Mouse (Mus musculus): ENCODE measurements around the gene Dock1. TPM values are rescaled to one million over a fixed set of nuclear protein-coding genes. Genes with fewer than 3 reads are reported as not detected.
A peak's percentile ranks its signal among the peaks of the same experiment; 100 is the strongest.

Dock1 gene
- polyA plus RNA-seq, 1 experiment from 2014 or later = 17.8 TPM

- no peaks in the 10 kb centered on the region for H3K9me3 ChIP-seq (replicated peaks; ENCODE audit: control insufficient read depth, low read length)
- 90% methylated on average over 1 of the region's 1 CpGs for WGBS
- no peaks in the 10 kb centered on the region for H3K27me3 ChIP-seq (ENCODE audit: control insufficient read depth, insufficient read depth, low read length)
- H3K4me1 ChIP-seq (ENCODE audit: control insufficient read depth, insufficient read depth, low read length) = no peaks in the 10 kb centered on the region
- H3K9ac ChIP-seq (ENCODE audit: low read length) = no peak overlapping the region
- H3K4me2 ChIP-seq (ENCODE audit: low read depth, low read length) = no peak overlapping the region
- no peaks in the 10 kb centered on the region for H3K36me3 ChIP-seq (ENCODE audit: control insufficient read depth, insufficient read depth)
- H3K4me3 ChIP-seq (ENCODE audit: low read length) = no peak overlapping the region
- no peak for ATAC-seq (replicated peaks; ENCODE audit: extremely low read depth, insufficient read depth, low FRiP score)
- H3K27ac ChIP-seq (ENCODE audit: low read length) = no peak overlapping the region
These were observed 368.5 kb downstream of the Dock1 start for GRCm38 (mm10) chr7:135038930-135039329.

- Histone ChIP-seq H3K36me3 (ENCODE audit: control insufficient read depth, insufficient read depth) (no peaks in the 10 kb centered on the region), H3K4me3 (ENCODE audit: low read length) (no peak overlapping the region), H3K9me3 (replicated peaks; ENCODE audit: control insufficient read depth, low read length) (0 out of 2 replicates have a peak, but pooled peaks cover 3% of the 10 kb centered on the region), H3K4me2 (ENCODE audit: low read depth, low read length) (no peak overlapping the region), H3K27ac (ENCODE audit: low read length) (no peak overlapping the region), H3K9ac (ENCODE audit: low read length) (no peak overlapping the region), H3K27me3 (ENCODE audit: control insufficient read depth, insufficient read depth, low read length) (no peaks in the 10 kb centered on the region), H3K4me1 (ENCODE audit: control insufficient read depth, insufficient read depth, low read length) (peaks cover 7% of the 10 kb centered on the region; the same call in 1 of the 2 replicates)
- WGBS = 92% methylated on average over 12 of the region's 12 CpGs
- ATAC-seq (replicated peaks; ENCODE audit: extremely low read depth, insufficient read depth, low FRiP score) = no peak
These were observed 373.7 kb downstream of the Dock1 start for GRCm38 (mm10) chr7:135043931-135044765.

GRCm38 (mm10) chr7:135049416-135049815 is 379.0 kb downstream of the Dock1 start:
- no peak overlapping the region for H3K4me2 ChIP-seq (ENCODE audit: low read depth, low read length)
- peaks cover 9% of the 10 kb centered on the region; the same call in 1 of the 2 replicates for H3K4me1 ChIP-seq (ENCODE audit: control insufficient read depth, insufficient read depth, low read length)
- ATAC-seq (replicated peaks; ENCODE audit: extremely low read depth, insufficient read depth, low FRiP score) = no peak
- H3K9me3 ChIP-seq (replicated peaks; ENCODE audit: control insufficient read depth, low read length) = 0 out of 2 replicates have a peak, but pooled peaks cover 3% of the 10 kb centered on the region
- WGBS = 84% methylated on average over 2 of the region's 2 CpGs
- H3K4me3 ChIP-seq (ENCODE audit: low read length) = no peak overlapping the region
- H3K36me3 ChIP-seq (ENCODE audit: control insufficient read depth, insufficient read depth) = no peaks in the 10 kb centered on the region
- H3K27ac ChIP-seq (ENCODE audit: low read length) = no peak overlapping the region
- no peak overlapping the region for H3K9ac ChIP-seq (ENCODE audit: low read length)
- H3K27me3 ChIP-seq (ENCODE audit: control insufficient read depth, insufficient read depth, low read length) = no peaks in the 10 kb centered on the region

- Histone ChIP-seq H3K36me3 (ENCODE audit: control insufficient read depth, insufficient read depth) (no peaks in the 10 kb centered on the region), H3K27me3 (ENCODE audit: control insufficient read depth, insufficient read depth, low read length) (no peaks in the 10 kb centered on the region), H3K4me2 (ENCODE audit: low read depth, low read length) (no peak overlapping the region), H3K9ac (ENCODE audit: low read length) (no peak overlapping the region), H3K4me3 (ENCODE audit: low read length) (no peak overlapping the region), H3K4me1 (ENCODE audit: control insufficient read depth, insufficient read depth, low read length) (peaks cover 6% of the 10 kb centered on the region; the same call in 1 of the 2 replicates), H3K27ac (ENCODE audit: low read length) (no peak overlapping the region), H3K9me3 (replicated peaks; ENCODE audit: control insufficient read depth, low read length) (peaks cover 4% of the 10 kb centered on the region)
- no peak; the same call in 1 of the 2 replicates for ATAC-seq (replicated peaks; ENCODE audit: extremely low read depth, insufficient read depth, low FRiP score)
- 67% methylated on average over 8 of the region's 8 CpGs for WGBS
These were observed 382.8 kb downstream of the Dock1 start for GRCm38 (mm10) chr7:135053186-135053715.

GRCm38 (mm10) chr7:135054664-135055063 is 384.2 kb downstream of the Dock1 start:
- Histone ChIP-seq H3K36me3 (ENCODE audit: control insufficient read depth, insufficient read depth) (peaks cover 6% of the 10 kb centered on the region; the same call in 1 of the 2 replicates), H3K27me3 (ENCODE audit: control insufficient read depth, insufficient read depth, low read length) (no peaks in the 10 kb centered on the region), H3K27ac (ENCODE audit: low read length) (no peak overlapping the region), H3K9ac (ENCODE audit: low read length) (no peak overlapping the region), H3K9me3 (replicated peaks; ENCODE audit: control insufficient read depth, low read length) (peaks cover 4% of the 10 kb centered on the region), H3K4me3 (ENCODE audit: low read length) (no peak overlapping the region), H3K4me2 (ENCODE audit: low read depth, low read length) (no peak overlapping the region), H3K4me1 (ENCODE audit: control insufficient read depth, insufficient read depth, low read length) (peaks cover 6% of the 10 kb centered on the region; the same call in 1 of the 2 replicates)
- 56% methylated on average over 7 of the region's 7 CpGs for WGBS
- 0 out of 2 replicates have a peak, but pooled peaks have one; percentile 18 for ATAC-seq (replicated peaks; ENCODE audit: extremely low read depth, insufficient read depth, low FRiP score)

- Histone ChIP-seq H3K27me3 (ENCODE audit: control insufficient read depth, insufficient read depth, low read length) (no peaks in the 10 kb centered on the region), H3K4me1 (ENCODE audit: control insufficient read depth, insufficient read depth, low read length) (peaks cover 6% of the 10 kb centered on the region; the same call in 1 of the 2 replicates), H3K9me3 (replicated peaks; ENCODE audit: control insufficient read depth, low read length) (peaks cover 14% of the 10 kb centered on the region), H3K4me3 (ENCODE audit: low read length) (no peak overlapping the region), H3K27ac (ENCODE audit: low read length) (no peak overlapping the region), H3K4me2 (ENCODE audit: low read depth, low read length) (no peak overlapping the region), H3K36me3 (ENCODE audit: control insufficient read depth, insufficient read depth) (peaks cover 12% of the 10 kb centered on the region), H3K9ac (ENCODE audit: low read length) (no peak overlapping the region)
- no peak for ATAC-seq (replicated peaks; ENCODE audit: extremely low read depth, insufficient read depth, low FRiP score)
- 83% methylated on average over 4 of the region's 4 CpGs for WGBS
These were observed 388.6 kb downstream of the Dock1 start for GRCm38 (mm10) chr7:135059071-135059470.

- Histone ChIP-seq H3K4me3 (ENCODE audit: low read length) (no peak overlapping the region), H3K9ac (ENCODE audit: low read length) (no peak overlapping the region), H3K27ac (ENCODE audit: low read length) (no peak overlapping the region), H3K36me3 (ENCODE audit: control insufficient read depth, insufficient read depth) (peaks cover 12% of the 10 kb centered on the region), H3K27me3 (ENCODE audit: control insufficient read depth, insufficient read depth, low read length) (no peaks in the 10 kb centered on the region), H3K4me1 (ENCODE audit: control insufficient read depth, insufficient read depth, low read length) (peaks cover 4% of the 10 kb centered on the region; the same call in 1 of the 2 replicates), H3K4me2 (ENCODE audit: low read depth, low read length) (no peak overlapping the region), H3K9me3 (replicated peaks; ENCODE audit: control insufficient read depth, low read length) (peaks cover 14% of the 10 kb centered on the region)
- ATAC-seq (replicated peaks; ENCODE audit: extremely low read depth, insufficient read depth, low FRiP score) = no peak
- 75% methylated on average over 3 of the region's 3 CpGs for WGBS
These were observed 389.1 kb downstream of the Dock1 start for GRCm38 (mm10) chr7:135059562-135059961.

- no peak overlapping the region for H3K4me2 ChIP-seq (ENCODE audit: low read depth, low read length)
- H3K9me3 ChIP-seq (replicated peaks; ENCODE audit: control insufficient read depth, low read length) = peaks cover 10% of the 10 kb centered on the region
- no peak overlapping the region for H3K4me3 ChIP-seq (ENCODE audit: low read length)
- 76% methylated on average over 5 of the region's 5 CpGs for WGBS
- H3K9ac ChIP-seq (ENCODE audit: low read length) = no peak overlapping the region
- H3K36me3 ChIP-seq (ENCODE audit: control insufficient read depth, insufficient read depth) = peaks cover 8% of the 10 kb centered on the region
- H3K27ac ChIP-seq (ENCODE audit: low read length) = no peak overlapping the region
- ATAC-seq (replicated peaks; ENCODE audit: extremely low read depth, insufficient read depth, low FRiP score) = peak; percentile 41; the same call in 1 of the 2 replicates
- H3K4me1 ChIP-seq (ENCODE audit: control insufficient read depth, insufficient read depth, low read length) = no peaks in the 10 kb centered on the region
- no peaks in the 10 kb centered on the region for H3K27me3 ChIP-seq (ENCODE audit: control insufficient read depth, insufficient read depth, low read length)
These were observed 393.4 kb downstream of the Dock1 start for GRCm38 (mm10) chr7:135063886-135064285.

GRCm38 (mm10) chr7:135065301-135065700 is 394.8 kb downstream of the Dock1 start:
- H3K27me3 ChIP-seq (ENCODE audit: control insufficient read depth, insufficient read depth, low read length) = no peaks in the 10 kb centered on the region
- no peak overlapping the region for H3K9ac ChIP-seq (ENCODE audit: low read length)
- H3K36me3 ChIP-seq (ENCODE audit: control insufficient read depth, insufficient read depth) = peaks cover 5% of the 10 kb centered on the region; the same call in 1 of the 2 replicates
- no peak overlapping the region for H3K27ac ChIP-seq (ENCODE audit: low read length)
- H3K9me3 ChIP-seq (replicated peaks; ENCODE audit: control insufficient read depth, low read length) = peaks cover 8% of the 10 kb centered on the region
- 75% methylated on average over 5 of the region's 5 CpGs for WGBS
- no peak overlapping the region for H3K4me3 ChIP-seq (ENCODE audit: low read length)
- H3K4me1 ChIP-seq (ENCODE audit: control insufficient read depth, insufficient read depth, low read length) = no peaks in the 10 kb centered on the region
- H3K4me2 ChIP-seq (ENCODE audit: low read depth, low read length) = no peak overlapping the region
- no peak for ATAC-seq (replicated peaks; ENCODE audit: extremely low read depth, insufficient read depth, low FRiP score)
